Mouse (Mus musculus): ENCODE measurements around the gene Helz2.

DNA sequence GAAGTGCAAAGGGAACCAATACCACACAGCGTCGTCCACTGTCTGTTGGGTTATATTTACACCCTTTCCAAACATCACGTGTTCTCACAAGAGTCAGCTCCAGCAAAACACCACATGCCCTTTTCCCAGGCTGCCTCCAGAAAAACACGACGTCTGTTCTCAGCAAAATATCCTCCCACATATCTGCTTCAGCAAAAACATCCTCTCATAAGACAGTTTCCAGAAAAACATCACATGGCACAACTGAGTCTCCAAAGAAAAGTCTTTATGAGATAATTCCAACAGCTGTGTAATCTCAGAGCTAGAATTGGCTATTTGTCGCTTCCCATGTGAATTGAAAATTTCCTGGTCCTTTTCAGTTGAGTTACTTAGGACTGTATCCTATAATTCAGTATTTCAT, 60.9 kb downstream of the Helz2 start:
- TF ChIP-seq POLR2A (IDR thresholded peaks at IDR 0.05; ENCODE audit: low read depth, low read length) = no peak
- no peak for TF ChIP-seq CTCF (IDR thresholded peaks at IDR 0.05; ENCODE audit: extremely low read depth, insufficient read length, insufficient replicate concordance, low read depth, low read length)
